Mouse (Mus musculus) brain, embryonic 14.5 days (tissue): Measurements from ENCODE around the gene Nmnat1.

Experiments
- CTCF ChIP-seq: fragments of 200-500 bp; IDR thresholded peaks from 2 replicates; pipeline ENCODE4 v1.5.1; 2012; ENCODE audit warnings: inconsistent platforms, mild to moderate bottlenecking, moderate library complexity, borderline replicate concordance; ENCODE audit not compliant: insufficient read depth, insufficient read length; ENCODE audit errors: extremely low read depth
- POLR2A ChIP-seq: fragments of 200-500 bp; IDR thresholded peaks from 2 replicates; pipeline ENCODE4 v1.6.1; 2012; ENCODE audit warnings: mild to moderate bottlenecking, inconsistent platforms, borderline replicate concordance; ENCODE audit not compliant: poor library complexity, insufficient read depth, insufficient read length, severe bottlenecking; ENCODE audit errors: extremely low read depth

DNA sequence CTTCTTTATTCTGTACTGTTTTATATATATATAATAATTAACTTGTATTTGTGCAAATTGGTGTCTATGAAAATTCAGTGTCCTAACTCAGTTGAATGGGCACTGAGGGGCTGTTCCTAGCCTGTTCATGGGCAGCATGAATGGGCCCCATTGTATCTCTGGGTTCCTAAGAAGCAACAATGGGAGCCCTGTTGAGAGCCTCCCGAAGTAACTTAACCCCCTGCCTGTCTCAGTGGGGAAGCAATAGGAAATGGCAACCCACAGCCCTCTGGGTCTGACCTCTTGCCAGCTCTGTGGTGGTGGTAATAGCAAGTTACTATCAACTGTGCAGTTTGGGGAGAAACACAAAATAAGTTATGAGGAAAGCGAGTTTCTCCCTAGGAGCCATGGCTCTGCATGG, 11.6 kb upstream of the Nmnat1 start:
- TF ChIP-seq CTCF, result no peak
- no peak for TF ChIP-seq POLR2A
